Mouse (Mus musculus): ENCODE results near the gene Kmt2e. TPM values are rescaled to one million over a fixed set of nuclear protein-coding genes. Genes with fewer than 3 reads are reported as not detected.
A peak's percentile ranks its signal among the peaks of the same experiment; 100 is the strongest.

The Kmt2e gene
- 143 and 144 TPM in 2 replicates for polyA plus RNA-seq (2016; fragmentation: Nextera tagmentation; extraction: Ambion mirVana)

GRCm38 (mm10) chr5:23433720-23434597 is at the start of gene Kmt2e:
Gene Kmt2e (plus strand): TSS chr5:23434441.
- Histone ChIP-seq H3K4me3 (peak within 1 kb of the TSS; percentile 80), H3K4me2 (replicated peaks) (peak within 1 kb of the TSS; percentile 78), H3K27me3 (no peaks in the 10 kb centered on the region), H3K9me3 (no peaks in the 10 kb centered on the region), H3K36me3 (no peaks in the 10 kb centered on the region), H3K4me1 (peaks cover 22% of the 10 kb centered on the region), H3K27ac (replicated peaks) (peak within 1 kb of the TSS; percentile 100), H3K9ac (replicated peaks) (peak within 1 kb of the TSS; percentile 99)
- under 1% methylated on average over 85 of the region's 85 CpGs for WGBS
- ATAC-seq (ENCODE audit: low FRiP score, low read depth): peak; percentile 83

DNA sequence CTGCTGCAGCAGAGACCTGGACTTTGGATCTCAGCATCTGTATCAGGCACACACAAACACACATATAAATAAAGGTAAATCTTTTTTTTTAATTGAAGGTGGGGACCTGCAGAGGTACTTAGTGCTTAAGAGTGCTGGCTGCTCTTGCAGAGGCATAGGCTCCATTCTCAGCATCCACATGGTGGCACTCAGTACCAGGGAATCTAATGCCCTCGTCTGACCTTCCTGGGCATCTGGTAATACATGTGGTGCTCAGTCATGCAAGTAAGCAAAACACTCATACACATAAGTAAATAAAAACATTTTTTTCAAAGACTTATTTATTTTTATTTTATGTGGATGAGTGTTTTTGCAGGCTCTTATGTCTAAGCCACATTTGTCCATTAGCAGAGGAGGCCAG is 49.1 kb upstream of the Kmt2e start:
- Histone ChIP-seq H3K27me3 (no peaks in the 10 kb centered on the region), H3K27ac (replicated peaks) (no peak overlapping the region), H3K4me3 (no peak overlapping the region), H3K4me1 (peaks cover 11% of the 10 kb centered on the region), H3K9ac (replicated peaks) (no peak overlapping the region), H3K36me3 (no peaks in the 10 kb centered on the region), H3K4me2 (replicated peaks) (no peak overlapping the region), H3K9me3 (no peaks in the 10 kb centered on the region)
- 82% methylated on average over 1 of the region's 1 CpGs for WGBS
- no peak for ATAC-seq (ENCODE audit: low FRiP score, low read depth)

- H3K4me3 ChIP-seq: no peak overlapping the region
- H3K4me2 ChIP-seq (replicated peaks): no peak overlapping the region
- 53% methylated on average over 5 of the region's 5 CpGs for WGBS
- H3K27me3 ChIP-seq: no peaks in the 10 kb centered on the region
- peak; percentile 57; the same call in 1 of the 2 replicates for ATAC-seq (ENCODE audit: low FRiP score, low read depth)
- no peak overlapping the region for H3K9ac ChIP-seq (replicated peaks)
- peaks cover 11% of the 10 kb centered on the region for H3K4me1 ChIP-seq
- H3K9me3 ChIP-seq: no peaks in the 10 kb centered on the region
- H3K27ac ChIP-seq (replicated peaks): no peak overlapping the region
- H3K36me3 ChIP-seq: no peaks in the 10 kb centered on the region
Observed at GRCm38 (mm10) chr5:23385763-23386217, 48.5 kb upstream of the Kmt2e start.

DNA sequence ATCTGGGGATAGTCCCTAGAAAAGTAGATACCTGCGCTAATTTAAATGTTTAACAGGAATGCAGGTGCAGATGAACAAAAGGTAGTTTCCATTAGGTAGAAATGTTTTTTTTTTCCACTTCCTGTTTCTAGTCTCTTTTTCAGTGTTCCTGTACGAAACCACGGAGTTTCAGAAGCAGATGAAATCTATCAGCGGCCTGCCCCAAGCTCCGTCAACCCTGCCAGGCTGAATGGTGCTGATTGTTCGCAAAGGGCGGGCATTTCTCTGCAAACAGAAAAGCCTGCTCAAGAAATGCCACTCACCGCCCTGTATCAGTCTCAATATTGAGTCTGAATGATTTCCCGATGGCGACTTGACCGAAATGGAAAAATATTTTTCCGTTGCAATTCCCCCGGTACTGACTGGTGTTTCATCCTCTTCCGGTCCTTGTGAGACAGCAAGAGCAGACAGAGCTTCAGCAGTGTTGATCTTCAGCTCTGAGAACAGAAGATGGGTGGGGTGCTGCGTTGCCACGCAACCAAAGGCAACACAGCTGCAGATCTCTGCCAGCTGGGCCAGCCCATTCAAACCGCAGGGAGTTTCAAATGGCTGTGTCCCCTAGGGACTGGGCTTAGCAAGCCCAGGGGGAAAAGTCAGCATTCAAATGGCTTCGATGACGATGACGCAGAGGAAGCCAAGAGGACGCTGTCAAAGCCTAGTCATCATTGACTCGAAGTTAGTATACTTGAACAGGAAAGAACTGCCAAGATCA is 47.5 kb upstream of the Kmt2e start:
- Histone ChIP-seq H3K27me3 (no peaks in the 10 kb centered on the region), H3K27ac (replicated peaks) (peak overlapping the region; percentile 83), H3K4me3 (peak overlapping the region; percentile 43), H3K36me3 (no peaks in the 10 kb centered on the region), H3K9ac (replicated peaks) (peak overlapping the region; percentile 50), H3K9me3 (no peaks in the 10 kb centered on the region), H3K4me1 (peaks cover 11% of the 10 kb centered on the region), H3K4me2 (replicated peaks) (peak overlapping the region; percentile 61)
- WGBS: 2% methylated on average over 22 of the region's 22 CpGs
- peak; percentile 95 for ATAC-seq (ENCODE audit: low FRiP score, low read depth)

- Histone ChIP-seq H3K36me3 (no peaks in the 10 kb centered on the region), H3K4me1 (peaks cover 11% of the 10 kb centered on the region), H3K4me2 (replicated peaks) (peak overlapping the region; percentile 61), H3K9ac (replicated peaks) (no peak overlapping the region), H3K9me3 (no peaks in the 10 kb centered on the region), H3K4me3 (no peak overlapping the region), H3K27me3 (no peaks in the 10 kb centered on the region), H3K27ac (replicated peaks) (peak overlapping the region; percentile 83; the same call in 1 of the 2 replicates)
- WGBS: 63% methylated on average over 2 of the region's 2 CpGs
- ATAC-seq (ENCODE audit: low FRiP score, low read depth): no peak; the same call in 1 of the 2 replicates
Observed at GRCm38 (mm10) chr5:23387313-23387666, 47.0 kb upstream of the Kmt2e start.

GRCm38 (mm10) chr5:23388091-23388490 is 46.1 kb upstream of the Kmt2e start:
- no peak overlapping the region for H3K4me3 ChIP-seq
- no peak overlapping the region for H3K4me2 ChIP-seq (replicated peaks)
- no peak overlapping the region for H3K27ac ChIP-seq (replicated peaks)
- no peaks in the 10 kb centered on the region for H3K27me3 ChIP-seq
- peaks cover 11% of the 10 kb centered on the region for H3K4me1 ChIP-seq
- H3K9ac ChIP-seq (replicated peaks): no peak overlapping the region
- H3K9me3 ChIP-seq: no peaks in the 10 kb centered on the region
- 44% methylated on average over 3 of the region's 3 CpGs for WGBS
- no peaks in the 10 kb centered on the region for H3K36me3 ChIP-seq
- ATAC-seq (ENCODE audit: low FRiP score, low read depth): no peak

- ATAC-seq (ENCODE audit: low FRiP score, low read depth): no peak
- Histone ChIP-seq H3K4me1 (peaks cover 11% of the 10 kb centered on the region), H3K9ac (replicated peaks) (no peak overlapping the region), H3K27ac (replicated peaks) (no peak overlapping the region), H3K4me2 (replicated peaks) (no peak overlapping the region), H3K27me3 (no peaks in the 10 kb centered on the region), H3K9me3 (no peaks in the 10 kb centered on the region), H3K36me3 (no peaks in the 10 kb centered on the region), H3K4me3 (no peak overlapping the region)
- WGBS: 84% methylated on average over 7 of the region's 7 CpGs
Observed at GRCm38 (mm10) chr5:23389601-23390305, 44.5 kb upstream of the Kmt2e start.

- H3K4me1 ChIP-seq: 0 out of 2 replicates have a peak, but pooled peaks cover 3% of the 10 kb centered on the region
- no peak overlapping the region for H3K4me2 ChIP-seq (replicated peaks)
- H3K27ac ChIP-seq (replicated peaks): no peak overlapping the region
- no peaks in the 10 kb centered on the region for H3K36me3 ChIP-seq
- no peak for ATAC-seq (ENCODE audit: low FRiP score, low read depth)
- no peak overlapping the region for H3K4me3 ChIP-seq
- no peaks in the 10 kb centered on the region for H3K9me3 ChIP-seq
- 94% methylated on average over 7 of the region's 7 CpGs for WGBS
- H3K27me3 ChIP-seq: no peaks in the 10 kb centered on the region
- no peak overlapping the region for H3K9ac ChIP-seq (replicated peaks)
Observed at GRCm38 (mm10) chr5:23391714-23392113, 42.5 kb upstream of the Kmt2e start.

GRCm38 (mm10) chr5:23393870-23394269 is 40.4 kb upstream of the Kmt2e start:
- Histone ChIP-seq H3K4me2 (replicated peaks) (no peak overlapping the region), H3K4me3 (no peak overlapping the region), H3K36me3 (no peaks in the 10 kb centered on the region), H3K27me3 (no peaks in the 10 kb centered on the region), H3K27ac (replicated peaks) (no peak overlapping the region), H3K9me3 (no peaks in the 10 kb centered on the region), H3K9ac (replicated peaks) (no peak overlapping the region), H3K4me1 (no peaks in the 10 kb centered on the region)
- 93% methylated on average over 5 of the region's 5 CpGs for WGBS
- ATAC-seq (ENCODE audit: low FRiP score, low read depth): no peak

DNA sequence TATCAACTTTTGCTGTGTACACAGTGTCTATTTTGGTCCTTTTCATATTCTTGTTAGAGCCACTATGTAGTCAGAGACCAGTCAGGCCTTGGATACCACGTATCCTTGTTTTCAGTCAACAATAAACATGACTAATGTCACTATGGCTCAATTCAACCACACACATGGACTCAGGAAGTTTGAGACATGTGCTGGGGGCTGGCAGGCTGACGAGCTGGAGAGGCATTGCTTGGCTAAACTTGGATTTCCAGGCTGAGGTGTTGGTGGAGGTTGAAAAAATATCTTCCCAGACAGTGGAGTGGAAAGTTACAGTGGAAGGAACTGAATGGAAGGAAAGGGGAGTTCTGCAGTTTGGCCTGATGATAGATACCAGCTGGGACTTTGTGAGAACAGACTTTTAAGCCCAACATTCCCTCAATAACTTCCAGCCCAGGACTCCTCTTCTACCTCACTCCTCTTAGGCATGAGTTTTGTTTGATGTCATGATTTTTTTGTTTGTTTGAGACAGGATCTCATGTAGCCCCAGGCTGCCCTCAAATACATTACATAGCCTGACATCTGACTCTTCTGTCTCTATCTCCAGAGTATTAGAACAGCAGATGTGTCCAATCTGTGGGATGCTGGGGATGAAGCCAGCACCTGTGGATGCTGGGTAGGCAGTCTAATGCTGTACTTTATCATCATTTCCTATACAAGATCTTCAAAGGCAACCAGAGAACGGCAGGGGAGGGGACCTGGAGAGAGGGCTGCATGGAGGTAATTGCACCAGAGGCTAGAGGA is 39.7 kb upstream of the Kmt2e start:
- ATAC-seq (ENCODE audit: low FRiP score, low read depth): no peak
- no peak overlapping the region for H3K4me3 ChIP-seq
- no peaks in the 10 kb centered on the region for H3K27me3 ChIP-seq
- WGBS: 80% methylated on average over 3 of the region's 3 CpGs
- no peak overlapping the region for H3K4me2 ChIP-seq (replicated peaks)
- no peaks in the 10 kb centered on the region for H3K4me1 ChIP-seq
- H3K9ac ChIP-seq (replicated peaks): no peak overlapping the region
- H3K27ac ChIP-seq (replicated peaks): no peak overlapping the region
- 0 out of 2 replicates have a peak, but pooled peaks cover 2% of the 10 kb centered on the region for H3K36me3 ChIP-seq
- no peaks in the 10 kb centered on the region for H3K9me3 ChIP-seq

DNA sequence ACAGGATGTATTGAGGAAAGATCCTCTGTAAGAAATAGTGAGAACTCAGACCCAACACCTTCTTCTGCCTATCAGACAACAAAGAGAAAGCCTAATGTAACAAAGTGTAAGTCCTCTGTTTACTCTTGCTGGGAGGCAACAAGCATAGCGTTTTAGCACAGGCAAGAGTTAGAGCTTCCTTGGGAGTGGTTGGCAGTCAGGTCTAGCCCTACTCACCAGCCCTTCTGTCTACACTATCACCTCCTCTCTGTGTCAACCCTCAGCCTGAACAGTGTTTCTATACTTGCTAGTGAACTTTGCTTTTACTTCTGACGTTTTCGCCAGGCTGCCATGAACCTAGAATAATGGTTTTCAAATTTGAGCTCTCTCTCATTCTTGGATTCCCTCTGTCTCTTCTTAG is 38.5 kb upstream of the Kmt2e start:
- Histone ChIP-seq H3K36me3 (peaks cover 11% of the 10 kb centered on the region), H3K27ac (replicated peaks) (no peak overlapping the region), H3K27me3 (no peaks in the 10 kb centered on the region), H3K9ac (replicated peaks) (no peak overlapping the region), H3K4me1 (no peaks in the 10 kb centered on the region), H3K9me3 (no peaks in the 10 kb centered on the region), H3K4me3 (no peak overlapping the region), H3K4me2 (replicated peaks) (no peak overlapping the region)
- ATAC-seq (ENCODE audit: low FRiP score, low read depth): no peak
- 83% methylated on average over 3 of the region's 3 CpGs for WGBS
